Mouse (Mus musculus): ENCODE measurements around the gene Wwox. TPM values are rescaled to one million over a fixed set of nuclear protein-coding genes. Genes with fewer than 3 reads are reported as not detected.

The Wwox gene
- total RNA-seq, 2 experiments from 2014 or later, result 28.8 to 30.2 TPM

DNA sequence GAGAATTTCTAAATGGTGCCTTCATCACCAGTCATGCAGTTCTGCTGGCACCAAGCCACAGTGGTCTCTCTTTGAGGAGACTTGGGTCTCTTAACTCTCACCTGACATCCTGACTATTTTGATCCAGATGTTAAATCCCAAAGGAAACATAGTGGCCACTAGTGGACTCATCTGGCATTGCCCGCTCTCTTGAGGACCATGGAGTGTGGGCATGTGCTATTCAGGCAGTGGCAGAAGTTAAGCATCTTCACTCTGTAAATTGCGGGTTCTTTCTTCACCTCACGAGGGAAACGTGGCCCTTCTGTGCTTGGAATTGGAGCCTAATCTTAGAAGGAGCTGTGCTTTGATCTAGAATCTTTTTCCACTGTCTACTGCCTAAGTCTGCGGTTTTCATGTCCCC, 956.4 kb downstream of the Wwox start:
- no peak for DNase-seq (ENCODE audit: low spot score in 2 of 2)

- no peak for DNase-seq (ENCODE audit: low spot score in 2 of 2)
These were observed 958.5 kb downstream of the Wwox start for GRCm38 (mm10) chr8:115397981-115398380.

DNA sequence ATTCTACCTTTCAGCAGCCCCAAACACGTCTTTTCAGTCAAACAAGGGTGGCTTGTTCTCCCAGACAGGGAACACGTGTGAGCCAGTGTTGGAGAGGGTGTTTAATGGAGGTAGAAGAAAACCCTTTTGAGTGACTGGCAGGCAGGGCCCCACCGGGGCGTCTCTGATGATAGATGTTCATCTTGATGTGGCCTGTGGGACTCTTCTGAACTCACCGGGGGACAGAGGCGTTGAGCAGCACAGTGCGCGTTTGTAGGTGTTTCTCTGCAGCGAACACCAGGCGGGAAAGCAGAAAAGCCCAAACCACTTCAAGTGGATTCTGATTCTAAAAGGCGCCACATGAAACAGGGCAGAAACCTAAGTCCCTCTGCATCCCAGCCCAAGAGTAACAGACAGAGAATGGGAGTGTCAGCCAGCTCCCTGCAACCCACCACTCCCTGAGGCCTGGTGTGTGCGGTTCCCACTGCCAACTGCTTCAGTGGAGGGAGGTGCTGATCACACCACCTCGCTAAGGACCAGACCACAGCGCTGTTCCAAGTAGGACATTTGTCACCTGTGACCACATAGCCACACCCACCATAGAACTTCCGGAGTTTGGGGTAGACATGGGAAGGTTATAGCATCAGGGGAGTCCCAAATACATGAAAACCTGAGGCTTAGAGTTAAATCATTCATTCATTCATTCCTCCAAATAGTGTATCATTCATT, 960.7 kb downstream of the Wwox start:
- DNase-seq (ENCODE audit: low spot score in 2 of 2), result no peak

Other genes starting within 250 kb of the Wwox start
- 10 to 100 TPM; 25.7 to 35.4 TPM for gene Vat1l, start 234.0 kb upstream of the Wwox start, total RNA-seq (2021)
- gene Clec3a, start 21.6 kb upstream of the Wwox start, total RNA-seq (2021), result not detected